Mouse (Mus musculus): ENCODE results near the gene Snx21. TPM values are rescaled to one million over a fixed set of nuclear protein-coding genes. Genes with fewer than 3 reads are reported as not detected.

Snx21 gene
- polyA plus RNA-seq, 1 experiment from 2014 or later = 21.2 TPM

DNA sequence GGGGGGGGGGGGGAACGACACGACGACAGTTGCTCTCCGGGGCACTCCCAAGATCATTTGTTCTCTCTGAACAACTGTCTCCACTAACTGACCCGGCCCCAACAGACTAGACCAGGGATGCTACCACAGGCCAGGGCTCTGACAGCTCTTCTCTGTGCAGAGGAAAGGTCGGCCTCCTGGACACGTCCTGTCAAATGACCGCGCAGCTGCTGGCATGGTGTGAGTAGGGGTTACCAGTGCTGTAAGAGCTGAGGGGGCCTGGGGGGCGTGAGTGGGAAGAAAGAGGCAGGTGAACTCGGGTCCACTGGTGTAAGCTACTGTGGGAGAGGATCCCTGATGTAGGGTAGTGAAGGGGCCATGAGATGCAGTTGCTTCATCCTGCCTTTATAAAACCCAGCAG, 27.8 kb upstream of the Snx21 start:
- no peak for ATAC-seq
- no peak overlapping the region for H3K4me3 ChIP-seq (replicated peaks)
- no peak overlapping the region for H3K27ac ChIP-seq
- H3K9me3 ChIP-seq = no peaks in the 10 kb centered on the region
- H3K27me3 ChIP-seq (replicated peaks) = no peaks in the 10 kb centered on the region
- no peak overlapping the region for H3K9ac ChIP-seq
- 93% methylated on average over 11 of the region's 11 CpGs for WGBS
- H3K36me3 ChIP-seq = peaks cover 71% of the 10 kb centered on the region
- H3K4me1 ChIP-seq (replicated peaks) = no peaks in the 10 kb centered on the region
- H3K4me2 ChIP-seq (replicated peaks) = no peak overlapping the region

DNA sequence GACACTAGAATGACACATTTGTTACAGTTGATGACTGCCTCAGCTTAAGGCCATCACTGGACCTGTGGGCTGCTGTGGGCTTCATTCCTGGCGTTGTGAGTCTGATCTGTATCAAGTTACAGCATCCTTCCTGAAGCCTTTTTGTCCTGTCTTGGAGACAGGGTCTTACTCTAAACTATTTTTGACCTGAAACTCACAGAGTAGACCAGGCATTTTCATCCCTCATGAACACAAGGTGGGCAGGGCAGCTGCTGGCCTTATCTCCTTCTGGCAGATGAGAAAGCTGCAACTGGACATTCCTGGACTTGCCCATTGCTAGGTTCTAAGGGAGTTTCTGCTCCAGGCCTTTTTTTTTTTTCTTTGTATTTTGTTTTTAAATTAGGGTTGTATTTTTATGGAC, 26.9 kb upstream of the Snx21 start:
- 69% methylated on average over 1 of the region's 1 CpGs for WGBS
- Histone ChIP-seq H3K27me3 (replicated peaks) (no peaks in the 10 kb centered on the region), H3K4me2 (replicated peaks) (no peak overlapping the region), H3K9ac (no peak overlapping the region), H3K9me3 (no peaks in the 10 kb centered on the region), H3K27ac (no peak overlapping the region), H3K4me1 (replicated peaks) (no peaks in the 10 kb centered on the region), H3K4me3 (replicated peaks) (no peak overlapping the region), H3K36me3 (peaks cover 71% of the 10 kb centered on the region)
- no peak for ATAC-seq

DNA sequence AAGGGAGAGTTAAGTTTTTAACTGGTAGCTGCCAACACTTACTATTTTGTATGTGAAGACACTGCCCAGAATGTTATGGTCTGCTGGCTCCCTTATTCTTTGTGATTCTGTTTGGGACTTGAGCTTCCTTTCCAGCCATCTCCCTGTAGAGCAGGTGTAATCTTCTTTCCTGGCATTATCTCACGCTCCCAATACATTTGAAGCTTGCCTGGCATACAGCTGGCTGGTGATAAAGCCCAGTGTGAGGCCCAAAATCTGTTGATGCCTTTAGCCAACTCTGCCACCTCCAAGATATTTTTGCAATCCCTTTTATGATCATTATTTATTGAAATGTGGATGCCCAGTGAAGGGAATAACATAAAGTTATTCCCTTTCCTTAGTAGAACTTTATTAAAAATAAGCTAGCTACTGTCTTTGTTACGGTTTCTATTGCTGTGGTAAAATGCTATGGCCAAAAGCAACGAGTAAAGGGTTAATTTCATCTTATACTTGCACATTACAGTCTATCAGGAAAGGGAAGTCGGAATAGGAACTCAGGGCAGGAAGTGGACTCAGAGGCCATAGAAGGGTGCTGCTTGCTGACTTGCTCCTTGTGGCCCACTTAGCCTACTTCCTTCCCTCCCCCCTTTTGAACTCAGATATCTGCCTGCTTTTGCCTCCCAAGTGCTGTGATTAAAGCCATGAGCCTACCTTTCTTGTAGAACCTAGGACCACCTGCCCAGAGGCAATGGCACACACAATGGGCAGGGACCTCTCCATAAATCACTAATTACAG, 25.4 kb upstream of the Snx21 start:
- ATAC-seq = no peak
- Histone ChIP-seq H3K4me2 (replicated peaks) (no peak overlapping the region), H3K36me3 (peaks cover 63% of the 10 kb centered on the region), H3K27ac (no peak overlapping the region), H3K9ac (no peak overlapping the region), H3K9me3 (no peaks in the 10 kb centered on the region), H3K27me3 (replicated peaks) (no peaks in the 10 kb centered on the region), H3K4me1 (replicated peaks) (no peaks in the 10 kb centered on the region), H3K4me3 (replicated peaks) (no peak overlapping the region)
- WGBS = 81% methylated on average over 4 of the region's 4 CpGs

DNA sequence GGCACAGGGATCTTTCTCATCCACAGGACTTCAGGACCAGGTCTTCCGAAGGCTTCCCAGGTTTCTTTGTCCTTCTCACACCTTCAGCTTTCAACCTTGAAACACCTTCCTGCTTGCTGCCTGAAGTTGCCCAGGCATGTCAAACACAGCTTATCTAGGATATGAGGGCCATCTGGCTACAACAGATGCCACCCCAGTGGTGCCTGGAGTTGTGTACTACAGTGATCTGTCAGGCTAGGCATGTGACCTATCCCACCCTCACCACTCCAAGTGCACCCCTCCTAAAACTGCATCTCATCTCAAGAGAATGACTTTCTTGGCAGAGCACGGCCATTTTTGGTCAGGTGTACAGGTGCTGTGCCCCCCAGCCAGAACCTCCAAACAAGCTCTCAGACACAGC, 24.1 kb upstream of the Snx21 start:
- no peaks in the 10 kb centered on the region for H3K4me1 ChIP-seq (replicated peaks)
- H3K4me3 ChIP-seq (replicated peaks) = no peak overlapping the region
- 96% methylated on average over 2 of the region's 2 CpGs for WGBS
- peak; percentile 77; the same call in 1 of the 2 replicates for ATAC-seq
- H3K9ac ChIP-seq = no peak overlapping the region
- no peaks in the 10 kb centered on the region for H3K27me3 ChIP-seq (replicated peaks)
- no peak overlapping the region for H3K27ac ChIP-seq
- peaks cover 58% of the 10 kb centered on the region for H3K36me3 ChIP-seq
- no peaks in the 10 kb centered on the region for H3K9me3 ChIP-seq
- no peak overlapping the region for H3K4me2 ChIP-seq (replicated peaks)

DNA sequence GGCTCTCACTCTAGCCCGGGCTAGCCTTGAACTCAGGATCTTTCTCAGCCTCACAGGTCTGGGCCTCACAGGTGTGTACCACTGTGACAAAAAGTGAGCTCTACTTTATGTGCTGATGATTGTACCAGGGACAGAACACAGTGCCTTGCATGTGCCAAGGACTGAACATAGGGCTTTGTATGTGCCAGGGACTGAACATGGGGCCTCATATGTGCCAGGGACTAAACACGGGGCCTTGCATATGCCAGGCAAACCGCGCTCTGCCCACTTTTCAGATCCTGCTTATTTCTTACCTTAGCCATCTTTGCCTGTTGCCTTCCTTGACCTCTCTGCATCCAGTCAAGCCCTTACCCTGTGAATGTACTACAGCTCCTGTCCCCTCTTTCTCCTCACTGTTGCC, 23.7 kb upstream of the Snx21 start:
- H3K9me3 ChIP-seq = no peaks in the 10 kb centered on the region
- ATAC-seq = no peak
- 96% methylated on average over 4 of the region's 4 CpGs for WGBS

DNA sequence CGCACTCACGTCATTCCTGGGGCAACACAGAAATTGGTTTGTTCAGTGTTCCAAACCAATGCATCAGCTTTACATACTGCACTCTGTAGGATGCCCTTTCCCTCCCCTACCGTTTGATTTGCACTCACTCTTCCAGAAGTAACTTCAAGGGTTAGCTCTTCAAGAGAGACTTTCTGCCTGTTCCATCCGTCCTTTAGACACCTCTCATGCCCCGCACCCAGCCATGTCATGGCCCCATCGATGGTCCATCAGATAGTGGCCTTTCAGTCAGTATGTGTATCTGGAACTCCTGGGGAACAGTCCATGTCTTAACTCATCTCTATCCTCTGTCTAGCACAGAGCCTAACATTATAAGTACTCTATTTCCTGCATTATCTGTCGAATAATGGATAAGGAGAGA, 23.0 kb upstream of the Snx21 start:
- H3K36me3 ChIP-seq = peaks cover 50% of the 10 kb centered on the region

More for the DNA sequence above, 23.7 kb upstream of the Snx21 start:
- Histone ChIP-seq H3K27ac (no peak overlapping the region), H3K27me3 (replicated peaks) (no peaks in the 10 kb centered on the region), H3K36me3 (peaks cover 54% of the 10 kb centered on the region), H3K4me1 (replicated peaks) (no peaks in the 10 kb centered on the region), H3K4me3 (replicated peaks) (no peak overlapping the region), H3K9ac (no peak overlapping the region), H3K4me2 (replicated peaks) (no peak overlapping the region)

DNA sequence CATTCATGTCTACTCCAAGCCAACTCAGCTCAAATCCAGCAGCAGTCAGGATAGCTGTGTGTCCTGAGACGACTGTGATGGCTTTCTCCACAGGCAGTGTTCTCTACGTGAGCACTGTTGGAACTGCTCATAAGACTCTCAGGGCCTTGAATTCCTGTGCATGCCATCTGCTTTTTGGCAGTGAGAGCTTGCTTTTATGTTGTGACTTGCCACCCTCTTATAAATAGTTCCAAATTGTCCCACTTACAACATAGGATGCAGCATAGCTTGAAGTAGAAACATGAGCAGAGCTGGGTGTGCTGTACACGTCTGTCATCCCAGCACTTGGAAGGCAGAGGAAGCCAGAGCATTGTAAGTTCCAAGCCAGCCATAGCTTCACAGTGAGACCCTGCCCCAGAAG, 19.8 kb upstream of the Snx21 start:
- peaks cover 36% of the 10 kb centered on the region for H3K36me3 ChIP-seq
- H3K27me3 ChIP-seq (replicated peaks) = no peaks in the 10 kb centered on the region
- no peak overlapping the region for H3K4me3 ChIP-seq (replicated peaks)
- no peak for ATAC-seq
- no peak overlapping the region for H3K27ac ChIP-seq
- 76% methylated on average over 3 of the region's 3 CpGs for WGBS
- H3K4me1 ChIP-seq (replicated peaks) = peaks cover 6% of the 10 kb centered on the region; the same call in 1 of the 2 replicates
- H3K4me2 ChIP-seq (replicated peaks) = no peak overlapping the region
- no peak overlapping the region for H3K9ac ChIP-seq
- no peaks in the 10 kb centered on the region for H3K9me3 ChIP-seq

More for the DNA sequence above, 23.0 kb upstream of the Snx21 start:
- no peaks in the 10 kb centered on the region for H3K27me3 ChIP-seq (replicated peaks)
- no peaks in the 10 kb centered on the region for H3K9me3 ChIP-seq
- no peak overlapping the region for H3K27ac ChIP-seq
- no peak overlapping the region for H3K9ac ChIP-seq
- H3K4me1 ChIP-seq (replicated peaks) = no peaks in the 10 kb centered on the region
- no peak overlapping the region for H3K4me2 ChIP-seq (replicated peaks)
- no peak for ATAC-seq
- H3K4me3 ChIP-seq (replicated peaks) = no peak overlapping the region
- 94% methylated on average over 7 of the region's 7 CpGs for WGBS

DNA sequence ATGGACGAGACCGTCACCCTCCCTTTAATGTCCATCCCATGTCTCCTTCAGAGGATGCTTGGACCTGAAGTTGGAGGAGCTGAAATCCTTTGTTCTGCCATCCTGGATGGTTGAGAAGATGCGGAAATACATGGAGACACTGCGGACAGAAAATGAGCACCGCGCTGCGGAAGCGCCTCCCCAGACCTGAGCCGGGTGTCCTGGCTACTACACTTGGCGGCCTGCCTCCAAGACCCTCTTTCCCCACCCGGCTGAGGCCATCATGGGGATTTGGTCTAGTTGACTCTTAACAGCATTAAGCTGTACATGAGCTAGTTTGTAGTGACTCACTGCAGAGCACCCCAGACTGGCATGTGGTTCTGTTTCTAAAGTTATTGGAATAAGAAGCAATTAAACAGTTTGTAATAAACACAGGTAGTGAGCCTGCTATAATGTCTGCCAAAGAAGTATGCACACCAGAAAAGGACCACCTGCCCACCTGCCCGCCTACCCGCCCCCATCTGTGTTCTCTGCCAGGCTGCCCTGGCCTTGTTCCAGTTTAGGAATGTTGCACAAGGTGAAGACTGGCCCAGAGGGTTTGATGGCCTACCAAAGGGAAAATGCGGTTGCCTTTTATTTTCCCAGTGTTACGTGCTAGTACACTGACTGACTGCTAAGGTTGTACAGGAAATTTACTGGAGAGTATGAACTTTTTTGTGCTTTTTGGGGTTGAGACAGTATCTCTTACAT, 17.6 kb upstream of the Snx21 start:
- no peak overlapping the region for H3K4me3 ChIP-seq (replicated peaks)
- peaks cover 19% of the 10 kb centered on the region for H3K36me3 ChIP-seq
- H3K27me3 ChIP-seq (replicated peaks) = no peaks in the 10 kb centered on the region
- H3K9ac ChIP-seq = no peak overlapping the region
- peaks cover 20% of the 10 kb centered on the region for H3K4me1 ChIP-seq (replicated peaks)
- no peak overlapping the region for H3K4me2 ChIP-seq (replicated peaks)
- H3K27ac ChIP-seq = no peak overlapping the region
- WGBS = 92% methylated on average over 15 of the region's 15 CpGs
- H3K9me3 ChIP-seq = no peaks in the 10 kb centered on the region
- no peak for ATAC-seq

DNA sequence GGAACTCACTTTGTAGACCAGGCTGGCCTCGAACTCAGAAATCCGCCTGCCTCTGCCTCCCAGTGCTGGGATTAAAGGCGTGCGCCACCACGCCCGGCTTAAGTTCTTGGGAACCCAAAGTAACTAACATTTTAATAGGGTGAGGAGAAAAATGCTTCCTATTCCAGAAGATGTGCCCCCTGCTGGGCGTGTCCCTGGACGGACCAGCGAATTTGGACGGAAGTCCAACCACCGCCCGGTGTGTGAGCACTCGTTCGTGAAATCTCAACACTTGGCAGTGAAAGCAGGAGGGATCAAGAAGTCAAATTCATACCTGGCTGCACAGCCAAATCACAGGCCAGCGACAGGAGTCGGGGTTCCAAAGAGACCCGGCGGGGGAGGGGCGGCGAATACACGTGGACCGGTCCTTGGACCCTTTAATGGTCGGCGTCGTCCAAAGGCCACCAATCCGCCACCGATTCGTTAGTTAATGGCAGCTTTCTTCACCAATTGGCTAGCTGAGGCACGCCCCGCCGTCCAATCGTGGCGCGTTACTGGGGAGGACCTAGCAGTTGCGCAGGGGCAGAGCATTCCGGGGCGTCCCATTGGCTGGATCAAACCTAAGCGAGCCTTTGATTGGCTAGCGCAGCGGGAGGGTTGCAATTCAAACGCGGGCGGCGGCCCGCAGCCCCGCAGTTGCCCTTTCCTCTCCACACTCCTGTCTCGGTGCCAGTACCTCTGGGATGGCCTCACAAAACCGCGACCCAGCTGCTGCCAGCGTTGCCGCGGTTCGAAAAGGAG, 16.2 kb upstream of the Snx21 start, which contains the start of gene Ube2c:
Ube2c (plus strand) TSS at position 641 of the 780 bp plus-strand sequence.
- Histone ChIP-seq H3K4me2 (replicated peaks) (peak within 1 kb of the TSS; percentile 84), H3K9ac (peak within 1 kb of the TSS; percentile 83), H3K27ac (peak within 1 kb of the TSS; percentile 78), H3K9me3 (no peaks in the 10 kb centered on the region), H3K36me3 (peaks cover 18% of the 10 kb centered on the region), H3K27me3 (replicated peaks) (no peaks in the 10 kb centered on the region), H3K4me3 (replicated peaks) (peak within 1 kb of the TSS; percentile 95), H3K4me1 (replicated peaks) (peaks cover 20% of the 10 kb centered on the region)
- peak; percentile 98 for ATAC-seq
- WGBS = 2% methylated on average over 53 of the region's 53 CpGs

DNA sequence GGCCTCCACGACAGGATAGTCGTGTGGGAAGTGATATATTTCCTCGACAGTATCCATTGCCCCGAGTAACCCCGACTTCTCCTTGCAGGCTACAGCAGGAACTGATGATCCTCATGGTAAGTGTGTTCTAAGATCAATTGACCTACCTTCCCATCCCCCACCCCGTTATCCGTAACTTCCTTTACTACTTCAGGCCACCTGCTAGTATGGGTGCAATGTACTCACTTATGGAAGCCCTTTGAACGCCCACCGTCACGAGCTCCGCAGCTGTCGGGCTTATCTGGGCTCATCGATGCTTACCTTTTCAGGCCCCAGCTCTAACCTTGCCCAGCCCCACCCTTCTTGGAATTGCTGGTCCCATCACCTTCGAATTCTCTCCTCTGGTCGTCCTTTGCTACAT, 15.3 kb upstream of the Snx21 start:
- Histone ChIP-seq H3K4me3 (replicated peaks) (peak overlapping the region; percentile 95), H3K9me3 (no peaks in the 10 kb centered on the region), H3K36me3 (peaks cover 11% of the 10 kb centered on the region), H3K9ac (peak overlapping the region; percentile 83), H3K4me2 (replicated peaks) (peak overlapping the region; percentile 84), H3K27ac (peak overlapping the region; percentile 74), H3K4me1 (replicated peaks) (peaks cover 20% of the 10 kb centered on the region), H3K27me3 (replicated peaks) (no peaks in the 10 kb centered on the region)
- peak; percentile 15 for ATAC-seq
- WGBS = 4% methylated on average over 15 of the region's 15 CpGs

DNA sequence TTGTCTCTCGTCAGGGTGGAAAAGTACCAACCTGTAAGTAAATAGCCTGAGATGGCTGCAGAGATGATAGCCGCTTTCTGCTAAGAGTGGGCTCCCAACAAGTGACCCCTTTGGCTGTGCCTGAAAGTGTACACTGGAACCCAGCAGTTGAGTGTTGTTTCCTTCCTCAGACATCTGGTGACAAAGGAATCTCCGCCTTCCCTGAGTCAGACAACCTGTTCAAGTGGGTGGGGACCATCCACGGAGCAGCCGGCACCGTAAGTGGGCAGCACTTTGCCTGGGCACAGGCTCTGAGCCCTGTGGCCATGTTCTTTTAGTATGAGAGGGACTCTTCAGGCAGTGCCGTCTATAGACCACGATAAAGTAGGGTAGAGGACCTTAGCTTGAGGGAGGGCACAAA, 14.5 kb upstream of the Snx21 start:
- peak overlapping the region; percentile 83 for H3K9ac ChIP-seq

More for the DNA sequence above, 14.5 kb upstream of the Snx21 start:
- no peaks in the 10 kb centered on the region for H3K27me3 ChIP-seq (replicated peaks)
- H3K4me2 ChIP-seq (replicated peaks) = peak overlapping the region; percentile 84
- H3K9me3 ChIP-seq = no peaks in the 10 kb centered on the region
- H3K27ac ChIP-seq = 0 out of 2 replicates have a peak overlapping the region, but pooled peaks have one; percentile 74
- peaks cover 20% of the 10 kb centered on the region for H3K4me1 ChIP-seq (replicated peaks)
- peak overlapping the region; percentile 95 for H3K4me3 ChIP-seq (replicated peaks)
- H3K36me3 ChIP-seq = peaks cover 7% of the 10 kb centered on the region
- ATAC-seq = no peak
- 62% methylated on average over 8 of the region's 8 CpGs for WGBS

Measured in intestine, embryonic 15.5 days (tissue).